Mouse (Mus musculus): Measurements from ENCODE around the gene Gm3336.

The Gm3336 gene

DNA sequence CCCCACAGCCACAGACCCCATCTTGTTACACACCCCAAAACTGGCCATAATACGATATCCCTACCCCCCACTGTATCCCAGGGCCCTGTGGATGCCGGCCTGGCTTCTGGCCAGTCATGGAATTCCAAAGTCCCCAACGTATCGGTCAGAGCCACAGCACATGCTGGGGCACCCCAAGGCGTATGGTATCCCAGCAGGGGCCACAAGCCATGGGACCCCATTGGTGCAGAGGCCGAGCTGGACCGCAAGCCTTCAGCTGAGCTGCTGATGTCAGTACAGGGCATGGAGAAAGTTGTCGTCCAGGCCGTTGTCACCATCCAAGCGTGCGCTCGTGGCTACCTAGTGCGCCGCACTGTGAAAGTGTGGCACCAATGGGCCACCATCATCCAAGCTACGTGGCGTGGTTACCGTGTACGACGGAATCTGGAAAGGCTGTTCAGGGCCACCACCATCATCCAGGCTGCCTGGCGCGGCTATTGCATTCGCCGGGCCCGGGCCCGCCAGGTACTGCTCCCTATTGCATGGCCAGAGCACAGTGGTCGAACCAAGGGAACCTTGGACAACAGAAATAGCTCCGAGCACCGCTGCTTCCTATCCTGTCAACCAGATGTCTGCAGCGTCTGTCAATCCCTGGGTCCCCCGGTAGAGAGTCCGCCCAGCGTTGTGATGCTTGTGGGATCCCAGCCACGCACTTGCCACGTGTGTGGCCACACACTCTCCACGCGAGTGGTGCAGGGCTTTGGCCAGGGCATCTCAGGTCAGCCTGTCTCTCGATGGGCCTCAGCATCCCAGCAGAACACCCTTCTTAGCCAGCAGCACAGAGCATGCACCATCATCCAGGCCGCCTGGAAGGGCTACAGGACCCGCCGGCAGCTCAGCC lies 1.6 kb upstream of the Gm3336 start:
- no peak for DNase-seq (ENCODE audit: low spot score)

DNA sequence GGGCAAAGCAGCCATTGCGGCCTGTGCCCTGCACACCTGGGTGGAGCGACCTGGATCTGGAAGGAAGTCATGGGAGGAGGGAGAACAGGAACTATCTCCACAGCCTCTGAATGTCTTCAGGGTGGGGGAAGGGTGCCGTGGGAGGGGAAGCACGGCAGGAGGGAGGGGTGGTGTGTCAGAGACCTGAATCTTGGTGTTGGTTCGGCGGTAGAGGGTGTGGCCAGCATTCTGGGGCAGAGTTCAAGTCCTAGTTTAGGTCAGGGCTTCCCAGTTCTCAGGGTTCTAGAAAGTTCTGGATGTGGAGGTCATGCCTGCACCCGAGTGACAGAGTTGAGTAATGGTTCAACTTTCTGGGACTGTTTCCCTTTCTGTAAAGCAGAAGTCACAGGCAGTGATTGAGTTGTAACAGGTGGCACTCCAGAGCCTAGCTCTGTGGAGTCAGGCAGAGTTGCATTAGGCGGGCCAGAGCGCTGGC lies 1.5 kb downstream of the Gm3336 start:
- no peak for DNase-seq (ENCODE audit: low spot score)

DNA sequence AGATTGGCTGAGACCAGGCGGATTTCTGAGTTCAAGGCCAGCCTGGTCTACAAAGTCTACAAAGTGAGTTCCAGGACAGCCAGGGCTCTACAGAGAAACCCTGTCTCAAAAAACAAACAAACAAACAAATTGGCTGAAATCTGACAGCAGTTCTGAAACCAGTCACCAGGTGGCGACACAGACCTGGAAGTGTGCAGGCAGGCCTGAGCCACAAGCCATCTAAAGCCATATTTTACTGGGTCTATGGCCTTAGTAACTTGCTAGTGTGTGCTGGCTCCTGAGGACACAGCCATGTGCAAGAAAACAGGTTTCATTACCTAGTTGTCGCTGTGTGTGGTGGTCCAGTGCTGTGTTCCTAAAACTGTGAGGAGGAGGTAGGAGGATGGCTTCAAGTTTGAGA lies 2.4 kb downstream of the Gm3336 start:
- DNase-seq (ENCODE audit: low spot score), result peak; percentile 88

DNA sequence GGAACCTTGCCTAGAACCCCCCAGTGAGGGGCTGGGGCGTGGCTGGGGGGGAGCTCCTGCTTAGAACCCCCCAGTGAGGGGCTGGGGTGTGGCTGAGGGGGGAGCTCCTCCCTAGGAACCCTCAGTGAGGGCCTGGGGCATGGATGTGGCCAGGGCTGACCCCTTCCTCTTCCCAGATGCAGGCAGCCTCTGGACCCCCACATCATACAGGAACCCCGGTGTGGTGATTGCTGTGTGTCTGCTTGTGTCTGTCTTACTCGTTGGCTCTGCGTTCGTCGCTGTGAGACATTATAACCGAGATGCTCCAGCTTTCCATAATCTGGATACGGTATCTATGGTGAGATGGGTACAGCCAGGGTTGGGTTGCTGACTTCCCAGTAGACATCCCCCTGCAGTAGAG lies 3.3 kb downstream of the Gm3336 start:
- no peak for DNase-seq (ENCODE audit: low spot score)

DNA sequence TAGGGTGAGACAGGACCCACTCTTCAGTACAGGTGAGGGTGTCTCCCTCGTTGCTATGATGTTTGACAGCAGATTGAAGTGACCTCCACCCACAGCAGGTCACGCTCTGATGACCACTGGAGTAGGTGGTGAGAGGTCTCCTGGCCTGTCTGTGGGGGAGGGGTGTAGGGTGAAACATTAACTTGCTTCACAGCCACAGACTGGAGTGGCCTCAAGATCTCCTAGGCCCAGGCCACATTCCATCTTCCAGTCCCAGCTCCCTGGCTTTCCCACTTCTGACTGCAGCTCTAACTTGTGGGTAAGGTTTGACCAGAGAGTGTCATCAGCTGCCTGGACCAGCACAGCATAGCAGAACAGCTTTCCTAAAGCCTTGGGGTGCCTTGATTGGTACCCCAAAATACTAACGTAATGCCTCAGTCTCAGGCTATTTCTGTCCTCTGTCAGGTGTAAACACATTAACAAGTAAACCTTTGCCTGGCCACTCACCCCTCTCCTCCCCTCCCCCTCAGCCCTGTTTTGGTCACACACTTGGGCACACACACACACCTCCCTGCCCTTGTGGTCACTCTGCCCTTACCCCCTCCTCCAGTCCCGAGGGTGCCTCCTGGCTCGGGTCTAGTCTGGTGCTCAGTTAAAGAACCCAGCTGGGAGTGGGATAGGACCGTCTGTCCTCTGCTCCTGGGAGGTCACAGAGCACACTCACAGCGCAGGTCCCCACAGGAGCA lies 5.3 kb downstream of the Gm3336 start, which contains the start of gene Pde4c:
Gene Pde4c (plus strand): TSS at position 235 of the 725 bp plus-strand sequence.
- DNase-seq (ENCODE audit: low spot score), result no peak

DNA sequence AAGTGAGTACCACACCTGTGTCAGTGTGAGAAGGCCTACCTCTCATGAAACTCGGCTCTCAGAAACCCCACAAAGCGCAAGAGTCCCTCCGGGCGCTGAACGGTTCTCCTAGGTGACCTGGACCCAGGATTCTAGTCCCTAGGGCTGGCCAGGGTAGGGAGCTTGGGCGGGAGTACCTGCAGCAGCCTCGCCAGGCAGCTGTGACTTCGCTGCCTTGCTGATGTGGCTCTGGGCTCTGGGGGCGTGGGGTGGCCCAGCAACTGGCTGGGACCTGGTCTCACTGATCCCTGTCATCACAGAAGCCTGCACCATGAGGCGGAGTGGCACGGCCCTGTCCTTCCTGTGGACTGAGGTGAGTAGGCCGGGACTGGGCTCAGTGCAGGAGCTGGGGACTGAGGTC lies 5.9 kb downstream of the Gm3336 start:
- no peak for DNase-seq (ENCODE audit: low spot score)

DNA sequence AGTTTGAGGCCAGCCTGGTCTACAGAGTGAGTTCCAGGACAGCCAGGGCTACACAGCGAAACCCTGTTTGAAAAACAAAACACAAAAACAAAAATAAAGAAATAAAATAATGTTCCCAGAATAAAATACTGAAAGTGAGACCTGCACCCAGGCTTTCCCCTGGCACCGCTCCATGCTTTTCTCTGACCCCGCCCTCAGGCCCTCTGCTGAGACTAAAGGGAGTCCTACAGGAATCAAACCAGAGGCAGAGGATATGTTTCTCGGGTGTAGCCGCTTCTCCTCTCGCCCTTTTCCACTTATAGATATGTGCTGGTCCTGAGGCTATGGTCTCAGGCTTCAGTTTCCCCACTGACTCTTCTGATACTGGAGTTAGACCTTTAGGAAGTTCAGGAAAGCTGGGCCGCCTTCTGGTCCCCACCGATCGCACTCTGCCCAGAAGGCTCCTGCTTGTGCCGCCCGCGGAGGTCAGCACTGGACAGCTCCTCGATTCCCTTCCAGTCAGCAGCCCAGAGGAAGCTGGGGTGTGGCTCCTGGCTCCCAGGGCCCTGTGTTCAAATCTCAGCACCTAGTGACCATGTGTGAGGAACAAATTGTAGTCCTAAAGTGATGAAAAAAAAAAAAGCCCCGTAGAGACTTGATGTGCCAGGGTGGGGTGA lies 7.6 kb downstream of the Gm3336 start:
- peak; percentile 47 for DNase-seq (ENCODE audit: low spot score)

DNA sequence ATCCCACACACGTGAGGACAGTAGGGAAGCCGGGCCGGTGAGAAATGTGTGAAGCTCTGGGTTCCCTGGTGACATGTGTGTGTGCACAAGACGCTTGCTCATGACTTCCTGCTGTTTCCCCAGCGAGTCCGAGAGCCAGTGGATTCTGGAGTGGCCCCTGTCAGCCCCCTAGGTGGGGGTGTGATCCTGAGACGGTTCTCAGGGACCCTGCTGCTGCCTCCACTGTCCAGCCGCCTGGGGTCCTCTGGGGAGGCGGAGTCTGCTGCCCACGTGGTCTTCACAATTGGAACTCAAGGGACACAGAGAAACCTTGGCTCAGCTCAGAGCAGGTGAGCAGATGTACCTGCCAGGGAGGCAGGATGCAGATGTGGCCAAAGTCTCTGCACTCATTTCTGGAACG lies 8.4 kb downstream of the Gm3336 start:
- no peak for DNase-seq (ENCODE audit: low spot score)

DNA sequence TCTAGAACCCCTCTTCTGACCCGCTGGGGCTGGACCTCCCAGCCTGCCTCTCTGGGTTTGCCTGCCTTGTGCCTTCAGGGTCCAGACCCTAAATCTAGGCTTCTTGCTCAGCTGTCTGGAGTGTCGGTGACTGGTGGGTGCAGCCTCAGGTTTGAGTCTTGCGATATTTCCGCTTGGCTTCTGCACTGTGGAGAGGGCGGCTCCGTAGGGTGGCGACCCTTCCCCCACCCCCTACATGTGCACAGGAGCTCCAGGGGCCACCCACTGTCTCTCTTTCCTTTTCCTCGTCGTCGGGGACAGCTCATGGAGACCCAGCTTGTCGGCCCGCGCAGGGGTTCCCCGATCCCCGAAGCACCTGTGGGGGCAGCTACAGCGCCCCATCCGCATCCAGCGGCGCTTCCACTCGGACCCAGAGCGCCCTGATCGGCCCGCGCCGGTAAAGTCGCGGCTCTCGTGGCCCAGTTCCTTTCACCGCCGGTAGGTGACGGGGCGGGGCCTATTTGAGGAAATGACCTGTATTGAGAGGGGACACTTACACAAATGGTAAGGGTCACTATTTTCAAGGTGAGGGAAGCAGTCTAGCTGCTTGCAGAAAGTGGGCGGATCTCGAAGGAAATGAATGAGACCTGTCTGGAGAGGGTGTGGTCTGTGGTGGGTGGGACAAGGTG lies 11.6 kb downstream of the Gm3336 start:
- DNase-seq (ENCODE audit: low spot score), result peak; percentile 35

DNA sequence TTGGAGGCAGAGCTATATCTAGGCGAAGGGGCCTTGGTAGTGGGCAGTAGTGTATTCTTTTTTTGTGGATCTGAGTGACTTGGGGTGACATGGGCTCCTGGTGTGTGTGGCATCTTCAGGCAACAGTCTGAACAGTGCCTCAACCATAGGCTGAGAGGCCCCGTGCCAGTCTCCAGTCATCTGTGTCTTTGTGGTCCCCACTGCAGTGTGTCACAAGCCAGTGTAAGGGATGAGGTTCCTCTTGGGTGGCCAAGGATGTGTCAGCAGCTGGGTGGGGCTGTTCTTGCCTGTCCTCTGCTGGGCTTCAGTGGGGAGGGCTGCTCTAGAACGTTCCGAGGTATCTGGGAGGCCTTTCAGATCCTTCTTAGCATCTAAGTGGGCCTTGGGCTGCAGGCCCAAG lies 12.6 kb downstream of the Gm3336 start:
- DNase-seq (ENCODE audit: low spot score), result no peak

DNA sequence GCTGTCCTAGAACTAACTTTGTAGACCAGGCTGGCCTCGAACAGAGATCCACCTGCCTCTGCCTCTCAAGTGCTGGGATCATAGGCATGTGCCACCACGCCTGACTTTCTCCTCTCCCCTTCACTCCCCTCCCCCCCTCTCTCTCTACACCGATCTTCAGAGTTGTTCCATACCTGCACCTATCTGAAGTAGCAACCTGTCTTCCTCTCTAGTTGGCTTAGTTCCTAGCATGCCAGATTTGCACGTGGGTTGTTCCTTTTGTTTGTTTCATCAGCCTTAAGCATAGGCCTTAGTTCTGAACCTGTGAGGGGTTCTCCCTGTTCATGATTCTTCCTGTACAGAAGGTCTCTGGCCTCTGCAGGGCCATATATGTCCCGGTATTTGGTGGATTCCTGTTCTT lies 19.4 kb downstream of the Gm3336 start:
- DNase-seq (ENCODE audit: low spot score), result no peak

DNA sequence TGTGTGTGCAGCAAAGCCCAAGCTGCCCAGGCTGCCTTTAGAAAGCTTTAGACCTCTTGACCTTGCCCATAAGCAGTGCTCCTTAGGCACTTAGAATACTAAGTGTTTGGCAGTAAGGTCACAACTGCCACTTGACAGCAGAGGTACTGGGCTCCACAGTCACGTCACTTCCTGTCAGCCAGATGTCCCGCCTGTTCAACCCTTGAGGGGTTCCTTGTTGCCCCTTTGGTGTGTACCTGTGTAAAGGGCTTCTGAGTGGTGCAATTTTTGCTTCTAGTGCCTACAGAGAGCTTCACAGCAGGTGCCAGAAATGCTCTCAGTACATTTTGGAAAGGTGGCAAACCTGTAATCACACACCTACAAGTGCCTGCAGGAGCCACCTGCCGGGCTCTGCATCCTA lies 19.9 kb downstream of the Gm3336 start:
- no peak for DNase-seq (ENCODE audit: low spot score)

DNA sequence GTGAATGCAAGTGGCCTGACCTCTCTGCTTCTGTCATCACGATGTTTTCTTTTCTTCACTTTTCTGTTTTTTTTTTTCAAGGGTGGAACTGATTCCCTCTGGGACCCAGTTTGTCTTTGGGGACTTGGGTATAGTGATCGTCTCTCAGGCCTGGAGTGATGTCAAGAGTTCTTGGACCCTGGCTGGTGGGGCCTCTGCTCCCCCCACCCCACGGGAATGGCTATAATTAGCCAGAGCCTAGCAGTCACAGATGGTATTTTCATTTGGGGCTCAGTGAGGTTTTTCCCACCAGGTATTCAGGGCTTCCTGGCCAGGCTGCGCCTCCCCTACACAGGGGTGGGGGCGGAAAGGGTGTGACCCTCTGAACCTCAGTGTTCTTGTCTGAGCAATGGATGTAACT lies 23.3 kb downstream of the Gm3336 start:
- no peak for DNase-seq (ENCODE audit: low spot score)

DNA sequence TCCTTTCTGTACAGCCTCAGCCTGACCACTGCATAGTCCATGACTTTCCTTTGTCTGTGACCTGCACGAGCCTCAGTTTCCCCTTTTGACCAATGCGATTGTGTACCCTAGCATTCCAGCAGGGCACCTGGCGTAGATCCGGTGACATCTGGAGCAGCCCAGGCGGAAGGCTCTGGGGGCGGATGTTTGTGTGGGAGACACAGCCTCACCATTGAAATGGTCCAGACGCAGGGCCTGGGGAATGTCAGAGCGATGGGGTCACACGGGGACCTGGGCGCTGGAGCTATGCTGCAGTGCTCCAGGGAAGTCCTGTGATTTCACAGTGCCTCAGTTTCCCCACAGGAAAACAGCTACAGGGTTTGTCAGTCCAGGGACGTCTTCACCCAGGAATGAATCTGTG lies 23.8 kb downstream of the Gm3336 start:
- DNase-seq (ENCODE audit: low spot score), result no peak

DNA sequence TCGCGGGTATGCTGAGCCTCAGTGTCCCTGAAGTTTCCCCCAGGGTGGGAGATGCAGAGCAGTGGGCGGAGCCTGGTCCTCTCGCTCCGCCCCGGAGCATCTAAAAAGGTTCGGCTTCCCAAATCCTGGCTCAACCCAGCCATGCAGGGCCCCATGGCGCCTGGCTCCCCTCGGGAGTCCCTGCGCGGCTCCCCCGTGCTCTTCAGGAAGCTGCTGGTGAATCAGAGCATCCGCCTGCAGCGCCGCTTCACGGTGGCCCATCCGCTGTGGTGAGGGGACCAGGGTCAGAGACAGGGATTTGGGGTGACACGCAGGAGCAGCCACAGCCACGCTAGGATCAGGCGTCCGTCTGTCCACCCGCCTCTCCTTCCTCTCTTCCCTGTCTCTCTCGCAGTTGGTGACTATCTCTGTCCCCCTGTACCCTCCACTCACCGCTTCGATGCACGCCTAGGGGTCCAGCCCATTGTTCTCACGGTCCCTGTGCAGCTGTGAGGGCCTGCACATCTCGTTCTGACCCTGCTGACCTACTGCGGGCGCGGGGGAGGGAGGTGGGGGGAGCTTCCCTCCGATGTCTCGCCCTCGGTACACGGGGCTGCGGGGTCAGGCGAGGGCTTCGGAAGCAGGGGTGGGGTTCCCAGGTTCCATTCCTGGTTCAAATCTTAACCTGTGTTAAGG lies 24.8 kb downstream of the Gm3336 start:
- peak; percentile 29 for DNase-seq (ENCODE audit: low spot score)

DNA sequence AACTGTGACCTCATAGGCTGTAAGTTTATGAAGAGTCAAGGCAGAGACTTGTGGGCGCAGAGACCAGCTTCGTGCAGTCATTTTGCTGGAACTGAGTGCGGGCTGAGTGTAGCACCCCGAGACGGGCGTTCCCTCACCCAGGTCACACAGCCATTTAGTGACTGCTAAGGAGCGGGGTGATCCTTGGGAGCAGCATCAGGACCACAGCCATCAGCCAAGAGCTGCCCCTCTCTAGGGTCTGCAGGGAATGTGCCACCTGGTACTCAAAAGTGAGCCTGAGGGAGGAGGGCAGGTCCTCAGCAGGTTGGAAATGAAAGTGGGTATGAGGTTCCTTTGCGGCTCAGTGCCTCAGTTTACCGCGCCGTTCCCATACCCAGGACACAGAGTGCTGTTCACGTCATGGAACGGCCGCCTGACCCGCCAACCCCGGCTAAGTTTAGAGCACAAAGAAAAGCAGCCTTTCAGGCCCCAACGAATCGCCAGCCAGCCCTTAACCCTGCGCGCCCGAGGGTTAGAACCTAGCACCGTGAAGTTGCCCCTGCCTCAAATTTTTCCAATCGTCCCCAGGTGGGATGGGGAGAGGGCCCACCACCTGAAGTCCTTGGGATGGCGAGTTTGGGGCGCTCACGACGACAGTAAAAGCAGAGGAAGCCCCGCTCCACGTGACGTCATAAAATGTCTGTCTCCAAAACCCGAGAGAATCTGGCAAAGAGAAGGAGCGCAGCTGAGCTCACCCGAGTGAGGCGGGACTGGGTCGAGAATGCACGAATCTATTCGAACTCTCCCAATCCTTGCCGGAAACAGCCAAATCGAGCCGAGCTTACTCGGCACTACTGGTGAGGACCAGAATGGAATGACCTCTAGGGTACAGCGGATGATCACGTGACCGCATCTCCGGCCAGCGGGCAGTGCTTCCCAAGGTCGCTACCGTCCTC lies 25.6 kb downstream of the Gm3336 start:
- DNase-seq (ENCODE audit: low spot score), result peak; percentile 69

DNA sequence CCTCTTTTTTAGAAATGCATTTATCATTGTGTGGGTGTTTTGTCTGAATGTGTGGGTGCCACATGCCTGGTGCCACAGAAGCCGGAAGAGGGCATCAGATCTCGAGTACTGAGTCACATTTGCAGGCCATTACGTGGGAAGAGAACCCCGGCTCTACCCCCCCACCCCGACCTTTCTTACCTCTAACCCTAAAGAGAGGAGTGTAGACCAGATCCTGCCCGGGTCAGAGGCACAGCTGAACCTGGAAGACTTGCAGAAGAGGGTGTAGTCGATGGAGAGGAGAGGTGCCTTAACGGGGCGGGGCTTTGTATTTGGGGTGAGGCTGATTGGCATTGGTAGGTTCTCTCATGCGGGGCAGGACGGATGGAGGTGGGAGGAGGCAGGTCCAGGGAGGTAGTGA lies 26.5 kb downstream of the Gm3336 start:
- DNase-seq (ENCODE audit: low spot score), result no peak

DNA sequence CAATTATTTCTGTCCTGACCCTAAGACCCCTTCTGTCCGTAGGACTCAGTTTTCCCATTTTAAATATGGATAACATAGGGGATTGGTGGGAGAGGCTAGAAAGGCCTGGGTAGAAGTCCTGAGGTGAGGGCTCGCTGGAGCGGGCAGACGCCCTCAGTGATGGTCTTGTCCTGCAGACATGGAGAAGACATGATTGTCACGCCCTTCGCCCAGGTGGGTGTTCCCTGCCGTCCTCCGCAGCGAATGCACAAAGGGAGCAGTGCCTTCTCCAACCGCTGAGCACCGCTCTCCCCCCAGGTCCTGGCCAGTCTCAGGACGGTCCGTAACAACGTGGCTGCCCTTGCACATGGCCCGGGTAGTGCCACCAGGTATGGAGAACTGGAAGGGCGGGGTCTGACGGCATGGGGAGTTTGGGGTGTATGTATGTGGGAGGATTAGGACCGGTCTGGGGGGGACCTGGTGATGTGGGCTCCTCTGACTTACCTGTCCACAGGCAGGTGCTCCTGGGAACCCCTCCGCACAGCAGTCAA lies 27.4 kb downstream of the Gm3336 start:
- no peak for DNase-seq (ENCODE audit: low spot score)

DNA sequence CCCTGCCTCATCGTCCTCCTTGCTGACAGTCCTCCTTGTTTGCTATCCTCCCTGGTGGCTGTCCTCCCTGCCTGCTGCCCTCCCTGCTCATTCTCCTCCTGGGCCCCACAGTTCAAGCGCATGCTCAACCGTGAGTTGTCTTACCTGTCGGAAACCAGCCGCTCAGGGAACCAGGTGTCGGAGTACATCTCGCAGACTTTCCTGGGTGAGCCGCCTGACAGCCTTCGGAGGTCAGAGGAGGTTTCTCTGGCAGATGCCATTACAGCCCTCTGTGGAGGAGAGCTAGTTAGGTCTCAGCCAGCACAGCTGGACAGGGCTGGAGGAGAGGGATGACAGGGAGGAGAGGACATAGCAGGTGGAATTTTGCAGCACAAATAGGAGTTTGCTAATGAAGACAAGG lies 28.3 kb downstream of the Gm3336 start:
- no peak for DNase-seq (ENCODE audit: low spot score)

DNA sequence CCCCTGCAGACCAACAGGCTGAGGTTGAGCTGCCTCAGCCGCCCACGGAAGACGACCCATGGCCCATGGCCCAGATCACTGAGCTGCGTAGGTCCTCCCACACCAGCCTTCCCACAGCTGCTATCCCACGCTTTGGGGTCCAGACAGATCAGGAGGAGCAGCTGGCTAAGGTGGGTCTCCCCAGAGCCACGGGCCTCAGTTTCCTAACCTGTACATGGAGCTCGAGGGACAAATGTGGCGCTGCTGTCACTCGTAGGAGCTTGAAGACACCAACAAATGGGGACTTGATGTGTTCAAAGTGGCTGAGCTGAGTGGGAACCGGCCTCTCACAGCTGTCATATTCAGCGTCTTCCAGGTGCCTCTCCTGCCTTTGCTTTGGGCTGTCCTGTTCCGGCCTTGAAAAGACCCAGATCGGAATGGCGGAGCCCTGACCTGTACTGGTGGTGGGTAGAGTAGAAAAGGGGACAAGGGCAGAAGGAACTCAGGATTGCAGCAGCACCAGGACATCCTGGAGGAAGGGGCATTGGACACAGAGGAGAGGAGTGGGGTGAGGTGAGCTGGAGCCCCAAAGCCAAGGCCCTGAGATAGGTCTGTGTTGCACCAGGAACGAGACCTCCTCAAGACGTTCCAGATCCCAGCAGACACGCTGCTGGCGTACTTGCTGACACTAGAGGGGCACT lies 29.0 kb downstream of the Gm3336 start:
- DNase-seq (ENCODE audit: low spot score), result no peak
